Mouse (Mus musculus) gastrocnemius, adult 8-10 months (tissue): Measurements from ENCODE around the gene Oas1e. TPM values are rescaled to one million over a fixed set of nuclear protein-coding genes. Genes with fewer than 3 reads are reported as not detected.

Source experiments
- DNase-seq, 2 experiments: peaks; one replicate each; pipeline ENCODE4 v3.0.0; 2022; ENCODE audit warnings: low spot score in 2 of 2
- total RNA-seq, 4 experiments: library from RNA; stranded (reverse); gene quantifications; 2 replicates each; pipeline ENCODE4 v1.2.4; 2022

Oas1e gene
- total RNA-seq, 4 experiments from 2014 or later = not detected

DNA sequence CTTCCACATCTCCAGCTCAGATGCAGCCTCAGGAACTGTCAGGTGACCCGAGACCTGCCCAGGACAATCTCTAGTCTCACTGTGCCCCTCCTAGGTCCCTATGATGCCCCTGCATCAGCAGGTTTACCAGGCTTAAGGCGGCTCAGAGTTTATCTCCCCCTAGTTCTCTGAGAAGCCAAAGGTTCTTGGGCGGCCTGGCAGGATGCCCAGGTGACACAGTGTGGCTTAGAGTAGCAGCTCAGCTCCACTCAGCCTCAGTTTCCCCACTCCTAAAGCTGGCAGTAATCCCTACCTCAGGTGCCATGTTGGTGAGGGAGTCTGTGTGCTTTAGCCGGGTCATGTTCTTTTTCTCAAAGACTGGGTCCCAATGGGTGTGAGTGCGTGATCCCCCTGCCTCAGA is 18.5 kb downstream of the Oas1e start:
- DNase-seq = no peak

DNA sequence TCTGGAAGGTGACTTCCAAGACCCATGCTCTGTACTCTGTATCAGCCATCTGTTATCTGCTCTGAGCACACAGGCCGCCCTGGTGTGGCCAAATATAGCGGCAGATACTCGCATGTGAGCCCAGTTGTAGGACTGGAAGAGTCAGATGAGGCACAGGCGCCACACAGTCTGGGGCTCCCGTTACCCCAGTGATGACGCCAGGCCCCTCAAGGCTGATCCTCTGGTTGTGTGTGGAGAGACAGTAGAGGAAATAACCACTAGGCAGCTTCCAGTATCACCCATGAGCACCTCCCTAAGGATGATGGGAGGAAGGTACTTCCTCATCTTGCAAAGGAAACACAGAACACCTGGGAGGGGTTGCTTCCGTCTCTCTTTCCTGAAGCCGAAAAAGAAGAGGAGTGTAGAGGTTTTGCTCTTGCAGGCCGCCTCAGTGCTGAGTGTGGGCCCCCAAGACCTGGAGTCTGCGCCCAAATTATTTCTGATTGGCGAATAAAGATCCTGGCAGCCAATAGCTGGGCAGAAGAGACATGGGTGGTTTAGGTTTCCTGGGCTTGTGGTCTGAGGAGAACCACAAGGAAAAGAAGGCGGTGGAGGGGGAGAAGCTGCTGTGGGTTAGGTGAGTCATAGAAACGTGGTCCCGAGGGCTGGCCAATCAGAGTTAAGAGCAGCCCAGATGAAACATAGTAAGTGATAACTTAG is 19.9 kb downstream of the Oas1e start:
- DNase-seq = no peak

DNA sequence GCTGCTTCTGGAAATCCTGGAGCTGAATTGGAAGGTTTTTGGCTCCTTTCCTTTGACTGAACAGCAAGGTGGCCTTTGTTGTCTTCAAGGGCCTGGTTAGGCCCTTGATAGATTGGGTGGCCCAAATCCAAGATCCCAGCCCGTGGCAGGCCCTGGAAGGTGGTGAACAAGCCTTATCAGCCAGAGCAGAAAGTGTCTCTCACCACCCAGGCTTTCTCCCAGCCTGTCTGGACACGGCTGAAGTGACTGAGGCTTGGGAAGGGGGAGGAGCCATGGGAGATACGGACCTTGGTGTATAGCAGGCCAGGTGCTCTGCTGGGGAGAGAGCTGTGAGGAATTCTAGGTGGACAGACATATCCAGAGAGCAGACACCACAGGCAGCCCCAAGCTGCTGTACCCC is 25.9 kb downstream of the Oas1e start:
- no peak for DNase-seq

DNA sequence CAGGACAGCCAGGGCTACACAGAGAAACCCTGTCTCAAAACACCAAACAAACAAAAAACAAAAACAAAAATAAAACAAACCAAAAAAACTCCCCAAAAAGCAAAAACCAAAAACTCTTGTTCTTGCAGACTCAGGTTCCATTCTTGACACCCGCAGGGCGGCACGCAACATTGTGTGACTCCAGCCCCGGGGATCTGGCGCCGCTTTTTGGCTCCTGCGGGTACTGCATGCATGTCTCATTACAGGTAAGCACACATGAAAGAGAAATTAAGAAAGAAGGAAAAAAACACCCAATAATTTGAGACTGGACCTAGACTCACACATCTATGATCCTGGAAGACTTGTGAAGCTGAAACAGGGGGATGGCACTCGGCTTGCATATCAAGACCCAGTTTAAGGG is 30.3 kb downstream of the Oas1e start:
- DNase-seq = no peak

DNA sequence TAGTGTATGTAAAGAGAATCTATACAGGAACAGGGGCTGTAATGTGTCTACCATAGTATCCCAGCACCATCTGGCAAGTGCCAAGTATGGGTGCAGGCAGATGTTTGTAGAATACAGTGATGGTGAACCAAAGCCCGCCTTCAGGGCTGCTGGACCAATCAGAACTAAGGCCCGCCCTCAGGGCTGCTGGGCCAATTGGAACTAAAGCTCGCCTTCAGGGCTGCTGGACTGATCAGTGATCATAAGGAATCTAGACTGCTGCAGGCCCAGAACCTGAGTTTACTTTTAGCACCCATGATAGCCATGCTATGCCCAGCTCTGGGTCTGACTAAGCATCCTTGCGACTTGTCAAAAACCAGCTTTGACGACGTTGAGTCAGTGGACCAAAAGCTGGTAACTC is 33.4 kb downstream of the Oas1e start:
- DNase-seq = no peak

DNA sequence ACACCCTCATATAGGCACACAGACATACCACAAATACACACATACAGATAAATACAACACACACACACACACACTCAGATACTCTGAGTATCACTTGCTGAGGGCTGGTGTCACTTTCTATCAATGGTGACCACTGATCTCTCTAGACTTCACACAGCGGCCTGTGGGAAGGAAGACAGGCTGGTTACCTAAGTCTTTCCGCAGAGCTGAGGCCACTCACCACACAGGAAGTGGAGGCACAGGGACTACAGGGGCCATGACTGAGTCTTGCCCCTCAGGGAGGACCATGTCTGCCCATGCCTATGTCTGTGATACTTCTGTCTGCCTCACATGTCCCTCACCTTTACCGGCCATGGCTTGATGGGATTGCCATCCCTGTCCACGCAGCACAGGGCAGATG is 41.1 kb downstream of the Oas1e start:
- no peak for DNase-seq

DNA sequence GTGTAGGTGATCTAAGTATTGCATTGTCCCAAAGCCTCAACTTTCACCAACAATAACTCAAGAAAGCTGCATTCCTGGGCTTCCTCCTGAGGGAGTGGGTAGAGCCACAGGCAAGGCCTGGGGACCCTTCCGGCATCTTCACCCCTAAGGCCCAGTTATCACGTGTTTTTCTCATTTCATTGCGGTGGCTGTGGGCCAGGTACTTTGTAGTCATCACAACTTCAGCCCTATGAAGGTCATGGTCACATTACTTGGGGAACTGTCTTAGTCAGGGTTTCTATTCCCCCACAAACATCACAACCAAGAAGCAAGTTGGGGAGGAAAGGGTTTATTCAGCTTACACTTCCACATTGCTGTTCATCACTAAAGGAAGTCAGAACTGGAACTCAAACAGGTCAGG is 42.5 kb downstream of the Oas1e start:
- DNase-seq = no peak

DNA sequence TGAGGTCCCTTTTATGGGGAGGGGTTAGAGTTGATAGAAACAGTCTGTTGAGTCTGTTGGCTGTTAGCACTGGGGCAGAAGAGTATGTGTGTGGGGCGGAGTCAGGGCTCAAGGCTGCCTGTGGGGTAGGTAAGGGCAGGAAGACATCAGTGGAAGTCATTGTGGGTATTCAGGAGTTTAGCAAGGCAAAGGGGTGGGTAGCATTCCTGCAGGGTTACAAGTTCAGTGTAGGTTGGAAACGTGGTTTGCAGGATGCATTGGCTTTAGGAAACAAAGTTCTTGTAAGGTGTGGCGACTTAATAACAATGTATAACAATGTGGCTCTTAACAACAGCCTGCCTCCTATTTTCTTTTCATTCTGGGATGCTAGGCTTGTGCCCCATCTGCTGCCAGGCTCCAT is 44.1 kb downstream of the Oas1e start:
- DNase-seq = no peak

DNA sequence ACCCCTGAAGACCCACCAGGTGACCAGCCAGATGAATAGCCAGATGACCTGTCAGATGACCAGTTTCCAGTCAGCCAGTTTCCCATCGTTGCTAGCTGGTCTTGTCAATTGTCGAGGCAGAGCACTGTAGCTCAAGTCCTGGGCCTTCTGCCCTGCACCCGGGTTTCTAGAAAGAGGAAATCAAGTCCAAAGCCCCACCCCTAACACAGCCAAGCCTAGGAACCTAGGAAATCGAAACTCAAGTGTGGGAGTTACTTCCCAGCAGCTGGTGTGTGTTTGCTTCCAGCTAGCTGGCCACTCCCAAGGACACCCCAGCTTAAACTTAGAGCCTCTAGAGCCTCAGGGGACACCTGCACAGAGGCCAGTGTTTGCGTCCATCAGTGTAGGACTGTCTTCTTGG is 45.6 kb downstream of the Oas1e start, which contains the start of gene Oas2:
Gene Oas2 (minus strand): TSS at position 166 of the 400 bp plus-strand sequence.
- DNase-seq = no peak

DNA sequence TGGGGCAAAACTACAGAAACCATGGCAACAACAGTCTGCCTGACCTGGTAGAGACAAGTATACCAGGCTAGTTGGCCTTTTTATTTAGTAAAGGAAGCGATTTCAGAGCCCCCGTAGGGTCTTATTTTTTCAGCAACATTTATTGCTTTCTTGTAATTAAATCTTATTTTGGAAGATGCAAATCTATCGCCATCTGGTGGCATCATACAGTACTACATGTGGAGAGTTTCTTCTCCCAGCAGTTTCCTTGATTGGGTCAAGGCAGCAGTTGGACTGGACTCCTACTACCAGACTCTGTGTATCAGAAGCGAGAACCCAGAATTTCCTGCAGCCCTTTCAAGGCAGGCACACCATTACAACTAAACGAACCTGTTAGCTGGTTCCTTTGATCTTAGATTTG is 48.9 kb downstream of the Oas1e start:
- DNase-seq = no peak

DNA sequence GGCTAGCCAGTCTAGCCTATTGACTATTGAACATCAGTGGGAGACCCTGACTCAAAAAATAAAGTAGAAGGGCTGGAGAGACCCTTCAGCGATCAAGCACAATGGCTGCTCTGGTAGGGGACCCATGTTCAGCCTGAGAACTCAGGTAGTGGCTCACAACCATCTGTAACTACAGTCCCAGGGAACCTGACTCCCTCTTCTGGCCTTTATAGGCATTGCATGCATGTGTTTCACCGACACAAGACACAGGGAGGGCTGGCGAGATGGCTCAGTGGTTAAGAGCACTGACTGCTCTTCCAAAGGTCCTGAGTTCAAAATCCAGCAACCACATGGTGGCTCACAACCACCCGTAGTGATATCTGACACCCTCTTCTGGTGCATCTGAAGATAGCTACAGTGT is 53.2 kb downstream of the Oas1e start:
- DNase-seq = no peak

Other genes starting within 250 kb of the Oas1e start
- gene Tpcn1, start 206.9 kb downstream of the Oas1e start, total RNA-seq = 10 to 100 TPM; 39.3 to 42.7 (median 41.5) TPM
- gene Iqcd, start 206.5 kb downstream of the Oas1e start, total RNA-seq = not detected
- gene Rita1, start 182.9 kb downstream of the Oas1e start, total RNA-seq = 1 to 10 TPM; 4.9 to 8.3 (median 6.4) TPM
- gene Ddx54, start 182.8 kb downstream of the Oas1e start, total RNA-seq = 10 to 100 TPM; 16.7 to 19.7 (median 17.3) TPM
- gene Cfap73, start 161.3 kb downstream of the Oas1e start, total RNA-seq = not detected
- gene Rasal1, start 146.7 kb downstream of the Oas1e start, total RNA-seq = not detected
- 1 to 10 TPM in 1 of 4 experiments, under 1 TPM in 3; 0.22 to 1.3 (median 0.31) TPM for gene Dtx1, start 83.6 kb downstream of the Oas1e start, total RNA-seq
- under 1 TPM in 2 of 4 experiments, not detected in 2; 0.07 to 0.16 TPM for gene Oas2, start 45.7 kb downstream of the Oas1e start, total RNA-seq
- not detected for gene Oas3, start 17.9 kb downstream of the Oas1e start, total RNA-seq
- gene Oas1c, start 17.0 kb upstream of the Oas1e start, total RNA-seq = under 1 TPM in 2 of 4 experiments, not detected in 2; 0.21 to 0.27 TPM
- gene Oas1f, start 51.8 kb upstream of the Oas1e start, total RNA-seq = not detected
- not detected for gene Oas1h, start 65.9 kb upstream of the Oas1e start, total RNA-seq
- gene Oas1g, start 92.1 kb upstream of the Oas1e start, total RNA-seq = not detected
- gene Oas1a, start 112.0 kb upstream of the Oas1e start, total RNA-seq = not detected
- not detected for gene Oas1d, start 119.0 kb upstream of the Oas1e start, total RNA-seq
- under 1 TPM in 1 of 4 experiments, not detected in 3; 0.05 TPM for gene Rph3a, start 214.6 kb upstream of the Oas1e start, total RNA-seq